Mouse (Mus musculus): ENCODE results near the gene Lyrm2. TPM values are rescaled to one million over a fixed set of nuclear protein-coding genes. Genes with fewer than 3 reads are reported as not detected.

The Lyrm2 gene
- polyA plus RNA-seq (2012; ENCODE audit: low replicate concordance): 0.28 and 1.1 TPM in 2 replicates

DNA sequence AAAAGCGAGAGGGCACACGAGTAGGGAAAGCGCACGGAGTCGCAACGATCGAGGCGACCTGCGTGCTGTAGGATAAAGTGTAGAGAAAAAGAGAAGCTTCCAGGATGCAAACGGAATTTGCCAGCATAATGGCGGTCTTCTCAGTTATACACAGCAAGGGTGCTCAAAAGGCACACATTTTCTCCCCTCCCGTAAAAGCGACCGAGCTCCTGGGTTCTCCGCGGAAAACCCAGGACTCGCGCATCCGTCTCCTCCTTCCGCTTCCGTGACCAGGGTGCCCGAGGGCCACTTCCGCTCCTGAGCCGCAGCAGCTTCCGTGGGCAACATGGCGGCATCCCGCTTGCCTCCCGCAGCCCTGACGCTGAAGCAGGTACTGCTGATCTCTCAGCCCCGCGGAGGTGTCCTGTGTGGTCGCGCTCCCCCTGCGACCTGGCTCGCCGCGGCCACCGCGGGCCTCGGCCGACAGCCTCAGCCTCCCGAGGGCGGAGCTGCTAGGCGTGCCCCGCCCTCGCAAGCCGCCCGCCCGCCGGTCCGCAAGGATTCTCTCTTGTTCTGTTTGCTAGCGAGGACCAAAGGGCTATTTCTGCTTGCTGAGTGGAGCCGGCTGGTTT, at the start of gene Lyrm2:
Lyrm2 (plus strand) TSS at position 288 of the 611 bp plus-strand sequence.

Other genes with a start within 250 kb of the Lyrm2 start
- gene Gja10, start 197.5 kb upstream of the Lyrm2 start, polyA plus RNA-seq (2012; ENCODE audit: low replicate concordance): not detected in 2 replicates
- gene Casp8ap2, start 184.8 kb upstream of the Lyrm2 start, polyA plus RNA-seq (2012; ENCODE audit: low replicate concordance): 0.33 and 1.4 TPM in 2 replicates
- gene Mdn1, start 143.1 kb upstream of the Lyrm2 start, polyA plus RNA-seq (2012; ENCODE audit: low replicate concordance): 1.5 and 2.3 TPM in 2 replicates
- 0.59 and 1.1 TPM in 2 replicates for gene Ankrd6, start 150.6 kb downstream of the Lyrm2 start, polyA plus RNA-seq (2012; ENCODE audit: low replicate concordance)
- 0.87 and 1.0 TPM in 2 replicates for gene Rragd, start 182.8 kb downstream of the Lyrm2 start, polyA plus RNA-seq (2012; ENCODE audit: low replicate concordance)
- 16.8 and 46.8 TPM in 2 replicates for gene Ube2j1, start 231.2 kb downstream of the Lyrm2 start, polyA plus RNA-seq (2012; ENCODE audit: low replicate concordance)